Mouse (Mus musculus) right cerebral cortex, adult 2 months (tissue): ENCODE measurements at regions not wholly inside any gene's neighbourhood (a gene's known extent, or its start where the extent isn't known, plus 50 kb on each side); places are given as distances from the start of the nearest gene placed in this dataset.
A peak's percentile ranks its signal among the peaks of the same experiment; 100 is the strongest.

Source experiments
- DNase-seq, 2 experiments: peaks; one replicate each; pipeline ENCODE4 v3.0.0; 2021 to 2022; ENCODE audit warnings: low spot score in 2 of 2

- peak; percentile 63 to 67 for DNase-seq
Observed at GRCm38 (mm10) chr13:110540543-110541265, 145.9 kb downstream of the Plk2 start.

GRCm38 (mm10) chr13:110541288-110542148, 146.7 kb downstream of the Plk2 start:
- DNase-seq, result peak in 1 of 2 experiments; percentile 37

GRCm38 (mm10) chr13:110542303-110543065, 147.6 kb downstream of the Plk2 start:
- DNase-seq, result no peak

DNA sequence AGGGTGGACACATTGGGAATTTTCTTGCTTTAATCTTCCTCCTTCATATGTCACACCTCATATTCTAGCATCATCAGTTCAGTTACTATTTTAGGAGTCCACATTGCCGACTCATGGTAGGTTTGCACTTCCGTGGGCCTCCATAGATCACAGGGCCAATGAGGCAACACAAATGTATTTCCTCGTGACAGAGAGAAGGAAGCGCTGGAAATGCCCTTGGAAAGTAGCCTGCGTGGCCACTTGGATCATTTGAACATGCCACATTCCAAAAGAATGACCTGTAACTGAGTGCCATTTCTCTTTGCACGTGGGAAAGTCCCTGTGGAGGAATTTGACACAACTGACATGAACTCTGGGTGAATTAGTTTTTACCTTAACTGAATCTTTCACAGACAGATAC, 150.6 kb downstream of the Plk2 start:
- no peak for DNase-seq

DNA sequence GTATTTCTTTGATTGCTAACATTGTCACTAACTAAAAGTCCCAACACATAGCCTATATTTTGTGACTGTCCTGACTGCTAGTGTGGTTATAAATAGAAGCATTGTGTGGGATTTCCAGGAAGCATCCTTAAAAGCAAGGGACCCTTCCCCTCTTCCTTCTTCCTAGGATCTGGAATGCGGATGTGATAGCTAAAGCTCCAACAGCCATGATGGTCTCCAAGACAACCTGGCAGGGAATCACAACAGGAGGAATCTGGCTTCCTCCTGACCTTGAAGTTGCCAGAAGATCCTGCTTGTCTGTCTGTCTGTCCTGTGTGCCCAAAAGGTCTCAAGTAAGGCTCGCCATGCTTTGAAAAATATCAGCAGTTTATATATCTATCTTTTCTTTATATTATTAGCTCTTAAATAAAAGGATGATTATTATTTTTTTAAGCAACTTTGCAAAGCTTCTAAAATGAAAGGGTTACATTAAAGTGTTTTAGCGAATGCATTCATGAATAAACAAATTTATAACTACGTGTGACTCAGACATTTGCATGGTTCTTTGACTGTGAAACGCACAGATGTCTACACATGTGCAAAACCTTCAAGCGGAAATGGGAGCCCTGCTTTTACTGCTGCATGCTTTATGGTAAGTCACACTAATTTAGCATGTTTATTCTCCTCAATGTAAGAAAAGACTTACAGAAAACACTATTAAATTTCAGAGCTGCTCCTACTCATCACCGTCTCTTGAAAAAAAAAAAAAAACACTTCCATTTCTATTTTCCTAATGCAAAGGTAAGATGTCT, 160.9 kb downstream of the Plk2 start:
- no peak for DNase-seq

DNA sequence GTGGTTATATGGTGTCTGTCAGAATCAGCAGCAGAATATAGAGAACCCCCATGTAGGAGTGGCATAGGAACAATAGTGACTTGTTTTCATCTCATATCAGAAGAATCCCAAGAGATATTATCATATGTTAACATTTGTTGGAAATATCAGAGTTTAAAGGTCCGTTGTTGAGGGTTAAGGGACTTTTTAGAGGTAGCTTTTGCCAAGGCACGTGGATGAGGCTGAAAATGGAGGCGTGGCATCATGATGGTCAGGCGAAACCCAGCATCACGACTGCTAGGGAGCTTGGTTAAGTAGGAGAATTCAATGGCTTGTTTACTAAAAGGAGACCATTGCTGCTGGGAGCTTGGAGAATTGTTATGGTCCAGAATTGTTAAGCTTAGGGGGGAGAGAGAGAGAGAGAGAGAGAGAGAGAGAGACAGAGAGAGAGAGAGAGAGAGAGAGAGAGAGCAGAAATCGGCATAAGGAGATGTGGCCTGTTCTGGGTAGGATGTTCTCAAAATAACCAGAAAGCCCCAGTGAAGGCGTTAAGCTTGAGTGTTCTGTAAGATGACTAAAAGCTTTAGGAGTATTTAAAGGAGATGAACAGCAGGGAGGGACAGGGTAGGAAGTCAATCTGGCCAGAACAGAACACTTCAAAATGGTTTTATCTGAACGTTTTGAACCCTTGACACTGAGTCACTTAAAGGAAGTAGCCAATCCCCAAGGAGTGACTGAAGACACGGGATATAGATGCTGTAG, 161.7 kb downstream of the Plk2 start:
- no peak for DNase-seq

DNA sequence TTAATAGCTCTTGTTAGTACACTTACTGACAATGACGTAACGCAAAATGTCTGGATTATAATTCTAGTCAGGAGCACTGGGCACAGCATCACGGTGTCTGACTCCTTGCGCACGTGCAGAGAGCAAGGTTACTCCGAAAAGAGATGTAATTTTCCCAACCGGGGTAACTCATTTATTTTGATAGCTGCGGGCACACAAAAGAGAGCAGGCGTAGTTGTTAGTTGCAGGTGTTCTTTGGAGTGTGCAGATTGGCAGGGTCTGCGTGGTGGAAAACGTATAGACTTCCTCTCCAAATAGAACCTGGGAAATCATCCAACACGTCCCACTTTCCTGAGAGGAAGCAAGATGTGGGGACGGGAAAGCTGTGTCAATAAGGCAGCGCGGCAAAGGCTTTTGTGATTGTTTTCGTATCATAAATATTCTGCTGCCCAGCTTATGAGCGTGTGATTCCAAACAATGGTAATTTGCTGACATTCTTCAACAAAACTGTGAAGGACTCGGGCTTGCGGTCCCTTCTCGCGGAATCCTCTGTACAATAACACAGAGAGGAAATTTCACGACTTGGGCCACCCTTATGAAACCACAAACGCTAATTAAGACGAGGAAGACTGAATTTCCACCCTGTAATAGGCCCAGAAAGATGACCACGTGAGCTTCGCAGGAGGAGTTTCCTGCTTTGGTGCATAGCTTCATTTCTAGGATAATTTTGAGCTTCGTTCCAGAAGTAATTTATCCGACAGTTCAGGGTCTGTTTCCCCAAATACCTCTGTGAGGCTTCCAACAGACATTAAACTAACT, 163.3 kb downstream of the Plk2 start:
- peak; percentile 74 to 77 for DNase-seq

GRCm38 (mm10) chr13:110560566-110560965, 165.7 kb downstream of the Plk2 start:
- peak; percentile 45 to 46 for DNase-seq

DNA sequence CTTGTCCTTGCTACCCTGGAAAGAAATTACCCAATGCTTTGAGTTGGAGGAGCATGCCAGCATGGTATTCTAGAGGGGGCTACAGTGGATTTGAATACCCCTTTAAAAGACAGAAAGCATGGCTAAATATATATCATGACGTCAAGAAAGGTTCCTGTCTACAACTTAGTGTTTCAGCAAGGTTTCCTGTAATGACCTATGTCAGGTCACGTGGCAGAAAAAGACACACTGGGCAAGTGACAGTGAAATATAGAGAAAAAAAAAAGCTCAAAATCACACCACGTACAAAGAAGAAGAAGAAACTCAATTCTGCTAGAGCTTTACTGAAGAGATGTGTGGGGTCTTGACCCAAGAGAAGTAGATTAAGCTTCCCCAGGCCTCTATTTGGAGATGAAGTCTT, 167.7 kb downstream of the Plk2 start:
- DNase-seq, result no peak

DNA sequence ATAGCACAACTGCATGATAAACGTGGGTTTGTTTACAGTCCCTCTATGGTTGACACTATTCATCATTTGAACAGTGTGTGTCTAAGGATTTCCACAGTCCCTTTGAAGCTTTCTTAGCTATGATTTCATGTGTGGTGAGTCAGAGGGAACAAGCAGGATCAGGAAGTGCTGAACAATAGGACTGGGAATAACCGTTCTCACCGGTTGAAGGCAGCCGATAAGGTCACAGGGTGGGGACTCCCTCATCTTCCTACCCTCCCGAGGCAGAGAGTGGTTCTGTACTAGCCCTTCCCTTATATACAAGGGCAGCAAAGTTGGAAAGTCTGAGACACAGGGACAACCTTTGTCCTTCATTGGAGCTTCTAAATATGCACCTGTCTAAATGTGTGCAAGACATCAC, 168.1 kb downstream of the Plk2 start:
- no peak for DNase-seq

DNA sequence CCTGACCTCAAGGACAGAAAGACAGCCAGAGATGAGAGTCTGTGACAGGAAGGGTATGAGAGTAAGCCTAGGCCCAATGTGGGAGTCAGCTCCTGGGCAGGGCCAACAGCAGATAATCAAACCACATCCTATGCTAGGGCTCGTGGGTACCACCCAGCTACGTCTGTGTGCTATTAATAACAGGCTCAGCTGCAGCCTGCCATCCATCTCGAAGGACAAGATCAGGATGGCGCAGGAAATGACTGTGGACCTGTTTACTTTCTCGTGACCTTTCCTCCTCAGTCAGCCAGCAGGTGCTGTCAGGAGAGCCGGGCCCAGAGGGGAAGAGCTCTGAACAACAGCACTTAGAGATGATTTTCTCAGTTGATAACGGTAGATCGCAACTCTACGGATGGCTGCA, 169.1 kb downstream of the Plk2 start:
- DNase-seq, result no peak

DNA sequence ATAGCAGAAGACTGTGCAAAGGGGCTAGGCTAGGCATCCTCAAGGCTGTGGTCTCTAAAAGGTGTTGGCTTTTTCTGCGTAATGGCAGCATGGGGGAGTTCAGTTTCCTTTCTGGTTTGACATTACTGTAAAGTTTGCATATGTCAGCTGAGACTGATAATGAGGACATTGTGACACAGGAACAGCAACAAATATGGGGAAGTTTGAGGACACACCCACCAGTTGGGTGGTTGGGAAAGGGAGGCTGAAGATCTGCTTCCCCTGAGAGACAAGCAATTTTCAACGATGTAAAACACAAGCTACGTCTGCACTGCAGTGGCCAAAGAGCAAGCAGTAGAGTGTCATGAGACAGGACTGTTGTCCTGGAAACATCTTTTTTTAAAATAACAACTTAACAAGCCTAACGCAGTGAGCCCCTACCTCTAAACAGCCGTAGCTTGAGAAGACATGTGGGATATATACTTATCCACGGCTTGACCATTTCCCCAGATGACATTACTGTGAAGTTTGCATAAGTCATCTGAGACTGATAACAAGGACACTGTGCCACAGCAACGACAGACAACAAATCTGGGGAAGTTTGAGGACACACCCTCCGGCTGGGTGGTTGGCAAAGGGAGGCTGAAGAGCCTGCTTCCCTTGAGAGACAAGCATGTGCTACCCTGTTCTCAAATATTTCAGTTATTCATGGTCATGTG, 173.8 kb downstream of the Plk2 start:
- DNase-seq, result no peak

GRCm38 (mm10) chr13:110569180-110569512, 174.3 kb downstream of the Plk2 start:
- no peak for DNase-seq

- no peak for DNase-seq
Observed at GRCm38 (mm10) chr13:110570386-110570785, 175.5 kb downstream of the Plk2 start.

GRCm38 (mm10) chr13:110573360-110574065, 178.7 kb downstream of the Plk2 start:
- no peak for DNase-seq

DNA sequence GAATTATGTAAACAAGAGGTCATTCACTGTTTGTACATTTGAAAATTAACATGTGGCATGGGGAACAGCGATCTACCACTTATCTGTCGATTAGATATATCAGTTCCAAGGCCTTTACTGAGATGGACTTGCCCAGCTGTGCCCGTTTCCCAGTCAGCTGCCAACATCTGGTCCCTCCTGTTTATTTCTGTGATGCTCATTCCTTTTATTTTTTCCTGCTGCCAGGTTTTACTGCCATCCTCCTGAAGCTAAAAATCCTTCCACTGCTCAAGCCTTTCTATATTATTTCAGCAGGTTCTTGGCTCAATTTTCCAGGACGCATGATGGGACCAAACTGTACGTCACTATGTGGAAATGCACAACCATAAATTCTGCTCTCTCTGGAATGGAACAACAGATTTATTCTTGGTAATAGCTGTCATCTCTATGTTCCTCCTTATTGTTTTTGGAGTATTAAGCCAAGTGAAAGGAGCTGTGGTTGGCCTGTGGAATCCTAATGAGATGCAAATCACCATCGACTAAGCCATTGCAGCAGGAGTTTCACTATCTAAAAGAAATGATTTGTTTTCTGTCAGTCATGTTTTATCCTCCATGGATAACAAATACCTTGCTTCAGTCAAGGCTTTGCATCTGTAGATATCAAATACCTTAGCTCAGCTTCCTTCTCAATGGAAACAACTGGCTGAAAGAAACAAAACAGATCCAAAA, 180.1 kb downstream of the Plk2 start:
- no peak for DNase-seq

- DNase-seq, result no peak
Observed at GRCm38 (mm10) chr13:110578159-110578558, 183.3 kb downstream of the Plk2 start.

DNA sequence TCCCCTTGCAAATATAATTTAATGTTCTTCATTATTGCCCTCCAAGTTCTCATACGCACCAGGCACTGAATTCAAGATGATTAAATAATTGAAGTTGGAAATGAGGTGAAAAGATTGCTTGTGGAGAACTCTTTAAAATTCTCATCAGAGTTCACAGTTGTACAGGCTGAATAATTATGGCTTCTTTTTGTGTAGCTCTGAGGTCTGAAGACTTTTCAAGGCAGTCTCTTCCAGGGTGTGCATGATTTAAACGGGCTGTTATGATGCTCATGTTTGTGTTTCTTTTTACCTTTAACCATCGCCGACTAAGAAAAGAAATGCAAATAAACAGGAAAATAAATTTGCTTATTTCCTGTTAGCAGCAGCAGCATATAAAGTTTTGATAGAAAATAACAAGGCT, 185.3 kb downstream of the Plk2 start:
- no peak for DNase-seq
